Mouse (Mus musculus): ENCODE data around the gene Lin7a. TPM values are rescaled to one million over a fixed set of nuclear protein-coding genes. Genes with fewer than 3 reads are reported as not detected.

Gene Lin7a
- polyA plus RNA-seq, 1 experiment = 1.5 TPM

- Histone ChIP-seq H3K4me1 (ENCODE audit: control insufficient read depth, insufficient read depth, low read length) (peaks cover 3% of the 10 kb centered on the region; the same call in 1 of the 2 replicates), H3K27ac (ENCODE audit: insufficient read depth, low read length) (no peak overlapping the region)
- no peak for TF ChIP-seq CTCF (IDR thresholded peaks at IDR 0.05; ENCODE audit: borderline replicate concordance, insufficient read depth, low read length)
- TF ChIP-seq POLR2A (IDR thresholded peaks at IDR 0.05; ENCODE audit: low read depth, low read length) = no peak
Measured at GRCm38 (mm10) chr10:107351696-107352485, 80.4 kb downstream of the Lin7a start.

GRCm38 (mm10) chr10:107353483-107353882 lies 82.0 kb downstream of the Lin7a start:
- H3K27ac ChIP-seq (ENCODE audit: insufficient read depth, low read length) = no peak overlapping the region
- H3K4me3 ChIP-seq (ENCODE audit: insufficient read depth, low read length) = no peak overlapping the region
- peaks cover 3% of the 10 kb centered on the region; the same call in 1 of the 2 replicates for H3K4me1 ChIP-seq (ENCODE audit: control insufficient read depth, insufficient read depth, low read length)
- TF ChIP-seq POLR2A (IDR thresholded peaks at IDR 0.05; ENCODE audit: low read depth, low read length) (no peak), CTCF (IDR thresholded peaks at IDR 0.05; ENCODE audit: borderline replicate concordance, insufficient read depth, low read length) (no peak)

More at GRCm38 (mm10) chr10:107351696-107352485, 80.4 kb downstream of the Lin7a start:
- no peak overlapping the region for H3K4me3 ChIP-seq (ENCODE audit: insufficient read depth, low read length)

- H3K4me1 ChIP-seq (ENCODE audit: control insufficient read depth, insufficient read depth, low read length) = no peaks in the 10 kb centered on the region
- no peak for TF ChIP-seq CTCF (IDR thresholded peaks at IDR 0.05; ENCODE audit: borderline replicate concordance, insufficient read depth, low read length)
- no peak for TF ChIP-seq POLR2A (IDR thresholded peaks at IDR 0.05; ENCODE audit: low read depth, low read length)
- no peak overlapping the region for H3K27ac ChIP-seq (ENCODE audit: insufficient read depth, low read length)
- no peak overlapping the region for H3K4me3 ChIP-seq (ENCODE audit: insufficient read depth, low read length)
Measured at GRCm38 (mm10) chr10:107358443-107359040, 87.1 kb downstream of the Lin7a start.

- Histone ChIP-seq H3K4me3 (ENCODE audit: insufficient read depth, low read length) (no peak overlapping the region), H3K27ac (ENCODE audit: insufficient read depth, low read length) (no peak overlapping the region), H3K4me1 (ENCODE audit: control insufficient read depth, insufficient read depth, low read length) (no peaks in the 10 kb centered on the region)
- TF ChIP-seq POLR2A (IDR thresholded peaks at IDR 0.05; ENCODE audit: low read depth, low read length) (no peak), CTCF (IDR thresholded peaks at IDR 0.05; ENCODE audit: borderline replicate concordance, insufficient read depth, low read length) (no peak)
Measured at GRCm38 (mm10) chr10:107359296-107359695, 87.8 kb downstream of the Lin7a start.

- no peak overlapping the region for H3K27ac ChIP-seq (ENCODE audit: insufficient read depth, low read length)
- TF ChIP-seq POLR2A (IDR thresholded peaks at IDR 0.05; ENCODE audit: low read depth, low read length) (no peak), CTCF (IDR thresholded peaks at IDR 0.05; ENCODE audit: borderline replicate concordance, insufficient read depth, low read length) (no peak)
- no peak overlapping the region for H3K4me3 ChIP-seq (ENCODE audit: insufficient read depth, low read length)
- H3K4me1 ChIP-seq (ENCODE audit: control insufficient read depth, insufficient read depth, low read length) = no peaks in the 10 kb centered on the region
Measured at GRCm38 (mm10) chr10:107361546-107361945, 90.1 kb downstream of the Lin7a start.

- no peaks in the 10 kb centered on the region for H3K4me1 ChIP-seq (ENCODE audit: control insufficient read depth, insufficient read depth, low read length)
Measured at GRCm38 (mm10) chr10:107362026-107362425, 90.5 kb downstream of the Lin7a start.

GRCm38 (mm10) chr10:107363049-107363816 lies 91.7 kb downstream of the Lin7a start:
- Histone ChIP-seq H3K4me3 (ENCODE audit: insufficient read depth, low read length) (no peak overlapping the region), H3K27ac (ENCODE audit: insufficient read depth, low read length) (no peak overlapping the region), H3K4me1 (ENCODE audit: control insufficient read depth, insufficient read depth, low read length) (no peaks in the 10 kb centered on the region)
- TF ChIP-seq POLR2A (IDR thresholded peaks at IDR 0.05; ENCODE audit: low read depth, low read length) = no peak
- TF ChIP-seq CTCF (IDR thresholded peaks at IDR 0.05; ENCODE audit: borderline replicate concordance, insufficient read depth, low read length) = no peak

More at GRCm38 (mm10) chr10:107362026-107362425, 90.5 kb downstream of the Lin7a start:
- TF ChIP-seq CTCF (IDR thresholded peaks at IDR 0.05; ENCODE audit: borderline replicate concordance, insufficient read depth, low read length) (no peak), POLR2A (IDR thresholded peaks at IDR 0.05; ENCODE audit: low read depth, low read length) (no peak)
- H3K4me3 ChIP-seq (ENCODE audit: insufficient read depth, low read length) = no peak overlapping the region
- no peak overlapping the region for H3K27ac ChIP-seq (ENCODE audit: insufficient read depth, low read length)

- TF ChIP-seq CTCF (IDR thresholded peaks at IDR 0.05; ENCODE audit: borderline replicate concordance, insufficient read depth, low read length) (no peak), POLR2A (IDR thresholded peaks at IDR 0.05; ENCODE audit: low read depth, low read length) (no peak)
- Histone ChIP-seq H3K4me3 (ENCODE audit: insufficient read depth, low read length) (no peak overlapping the region), H3K27ac (ENCODE audit: insufficient read depth, low read length) (no peak overlapping the region), H3K4me1 (ENCODE audit: control insufficient read depth, insufficient read depth, low read length) (no peaks in the 10 kb centered on the region; the same call in 1 of the 2 replicates)
Measured at GRCm38 (mm10) chr10:107377218-107377617, 105.7 kb downstream of the Lin7a start.

GRCm38 (mm10) chr10:107381143-107381746 lies 109.8 kb downstream of the Lin7a start:
- no peak for TF ChIP-seq CTCF (IDR thresholded peaks at IDR 0.05; ENCODE audit: borderline replicate concordance, insufficient read depth, low read length)
- TF ChIP-seq POLR2A (IDR thresholded peaks at IDR 0.05; ENCODE audit: low read depth, low read length) = no peak
- Histone ChIP-seq H3K4me3 (ENCODE audit: insufficient read depth, low read length) (no peak overlapping the region), H3K27ac (ENCODE audit: insufficient read depth, low read length) (no peak overlapping the region)

More at GRCm38 (mm10) chr10:107381143-107381746, 109.8 kb downstream of the Lin7a start:
- no peaks in the 10 kb centered on the region; the same call in 1 of the 2 replicates for H3K4me1 ChIP-seq (ENCODE audit: control insufficient read depth, insufficient read depth, low read length)

Measured in embryonic fibroblast, embryonic 13.5 days (primary cell).